Mouse (Mus musculus) megakaryocyte progenitor cell, adult 5-6 weeks (primary cell): ENCODE results near the gene Psap. TPM values are rescaled to one million over a fixed set of nuclear protein-coding genes. Genes with fewer than 3 reads are reported as not detected.

Experiments used
- ATAC-seq: replicated peaks from 2 replicates; pipeline ENCODE4 v1.8.0; 2016; ENCODE audit warnings: mild to moderate bottlenecking, moderate TSS enrichment, inconsistent platforms; ENCODE audit not compliant: poor library complexity
- total RNA-seq, 2 experiments: library from RNA; stranded (forward) in 1 of 2; stranded (reverse) in 1 of 2; fragments of 157-497, 149-512 nt in 1 of 2; fragments of 200-1000 nt in 1 of 2; gene quantifications; 2 replicates each; pipeline versions ENCODE4 v1.2.3 to v1.2.4; 2015 to 2017

Psap gene
- total RNA-seq, 2 experiments from 2014 or later: 173 to 258 TPM

GRCm38 (mm10) chr10:60286546-60286945 is 9.1 kb downstream of the Psap start:
- ATAC-seq: peak; percentile 26; the same call in 1 of the 2 replicates

- ATAC-seq: no peak
These were observed 9.7 kb downstream of the Psap start for GRCm38 (mm10) chr10:60287161-60287560.

- no peak for ATAC-seq
These were observed 10.3 kb downstream of the Psap start for GRCm38 (mm10) chr10:60287726-60288125.

- ATAC-seq: peak; percentile 16
These were observed 11.8 kb downstream of the Psap start for GRCm38 (mm10) chr10:60289216-60289615.

GRCm38 (mm10) chr10:60290026-60290738 is 12.8 kb downstream of the Psap start:
- ATAC-seq: peak; percentile 12; the same call in 1 of the 2 replicates

GRCm38 (mm10) chr10:60290739-60291110 is 13.3 kb downstream of the Psap start:
- ATAC-seq: no peak

- ATAC-seq: no peak
These were observed 14.8 kb downstream of the Psap start for GRCm38 (mm10) chr10:60292209-60292608.

- ATAC-seq: no peak
These were observed 17.2 kb downstream of the Psap start for GRCm38 (mm10) chr10:60294621-60295020.

- no peak for ATAC-seq
These were observed 17.9 kb downstream of the Psap start for GRCm38 (mm10) chr10:60295356-60295755.

- no peak for ATAC-seq
These were observed 18.6 kb downstream of the Psap start for GRCm38 (mm10) chr10:60296027-60296426.

GRCm38 (mm10) chr10:60299636-60300035 is 22.2 kb downstream of the Psap start:
- ATAC-seq: no peak

- no peak for ATAC-seq
These were observed 26.0 kb downstream of the Psap start for GRCm38 (mm10) chr10:60303419-60303818.

GRCm38 (mm10) chr10:60304854-60305628 is 27.6 kb downstream of the Psap start:
- ATAC-seq: peak; percentile 97

- no peak for ATAC-seq
These were observed 33.2 kb downstream of the Psap start for GRCm38 (mm10) chr10:60310629-60311028.

GRCm38 (mm10) chr10:60313606-60314005 is 36.2 kb downstream of the Psap start:
- ATAC-seq: no peak

GRCm38 (mm10) chr10:60316166-60316565 is 38.7 kb downstream of the Psap start:
- peak; percentile 55 for ATAC-seq

- peak; percentile 80 for ATAC-seq
These were observed 51.7 kb downstream of the Psap start for GRCm38 (mm10) chr10:60328963-60329650.

- peak; percentile 39; the same call in 1 of the 2 replicates for ATAC-seq
These were observed 57.2 kb downstream of the Psap start for GRCm38 (mm10) chr10:60334583-60334982.

GRCm38 (mm10) chr10:60335021-60335420 is 57.6 kb downstream of the Psap start:
- no peak for ATAC-seq

- peak; percentile 43 for ATAC-seq
These were observed 64.1 kb downstream of the Psap start for GRCm38 (mm10) chr10:60341528-60341927.

- peak; percentile 71 for ATAC-seq
These were observed 66.7 kb downstream of the Psap start for GRCm38 (mm10) chr10:60344111-60344510.

GRCm38 (mm10) chr10:60346056-60346455 is 68.6 kb downstream of the Psap start:
- ATAC-seq: no peak
